Mouse (Mus musculus): ENCODE measurements around the gene Mindy3. TPM values are rescaled to one million over a fixed set of nuclear protein-coding genes. Genes with fewer than 3 reads are reported as not detected.

Mindy3 gene
- polyA plus RNA-seq, 1 experiment from 2014 or later = 21.7 TPM

DNA sequence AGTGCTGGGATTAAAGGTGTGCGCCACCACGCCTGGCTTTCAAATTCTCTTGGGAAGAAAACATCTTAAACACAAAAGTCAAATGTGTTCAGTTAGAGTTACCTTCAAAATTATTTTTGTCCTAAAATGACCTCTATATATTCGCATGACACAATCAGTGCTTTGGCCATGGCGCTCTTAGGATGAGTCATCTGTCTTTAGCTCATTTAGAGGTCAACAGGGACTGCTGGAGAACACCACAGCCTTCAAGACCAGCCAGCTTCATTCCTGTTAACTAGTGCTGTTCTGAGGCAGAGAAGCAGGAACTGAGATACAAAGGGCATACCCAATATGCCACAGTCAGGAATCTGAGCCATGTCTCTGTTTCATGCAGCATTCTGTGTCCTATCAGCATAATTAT is 47.9 kb downstream of the Mindy3 start:
- Histone ChIP-seq H3K27ac (peak overlapping the region; percentile 48), H3K4me2 (no peak overlapping the region), H3K4me1 (replicated peaks) (peaks cover 70% of the 10 kb centered on the region), H3K9ac (no peak overlapping the region), H3K36me3 (0 out of 2 replicates have a peak, but pooled peaks cover 10% of the 10 kb centered on the region), H3K4me3 (replicated peaks) (no peak overlapping the region), H3K27me3 (no peaks in the 10 kb centered on the region), H3K9me3 (replicated peaks) (no peaks in the 10 kb centered on the region)
- ATAC-seq (ENCODE audit: low read depth) (no peak), DNase-seq (no peak)
- 83% methylated on average over 4 of the region's 4 CpGs for WGBS (ENCODE audit: insufficient replicate concordance)

DNA sequence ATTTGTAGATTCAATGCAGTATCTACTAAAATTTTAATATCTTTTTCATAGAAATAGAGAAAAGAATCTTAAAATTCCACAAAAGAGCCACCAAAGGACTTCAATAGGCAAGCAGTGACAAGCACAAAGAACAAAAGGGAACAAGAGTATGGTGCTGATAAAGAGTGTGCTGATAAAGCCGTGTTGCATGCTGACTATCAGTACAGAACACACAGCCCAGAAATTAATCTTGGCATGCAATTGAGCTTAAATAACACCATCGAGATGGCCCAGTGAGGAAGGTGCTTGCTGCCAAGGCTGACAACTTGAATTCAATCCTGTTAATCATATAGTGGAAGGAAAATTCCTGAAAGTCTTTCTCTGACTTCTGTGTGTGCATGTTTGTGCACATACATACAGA is 50.8 kb downstream of the Mindy3 start:
- peak overlapping the region; percentile 47 for H3K27ac ChIP-seq
- H3K4me2 ChIP-seq = peak overlapping the region; percentile 41
- no peaks in the 10 kb centered on the region for H3K9me3 ChIP-seq (replicated peaks)
- H3K27me3 ChIP-seq = no peaks in the 10 kb centered on the region
- peaks cover 10% of the 10 kb centered on the region; the same call in 1 of the 2 replicates for H3K36me3 ChIP-seq
- H3K9ac ChIP-seq = no peak overlapping the region
- ATAC-seq (ENCODE audit: low read depth) (peak; percentile 82), DNase-seq (peak; percentile 70)
- peaks cover 53% of the 10 kb centered on the region for H3K4me1 ChIP-seq (replicated peaks)
- no peak overlapping the region for H3K4me3 ChIP-seq (replicated peaks)
- WGBS (ENCODE audit: insufficient replicate concordance) = 6% methylated on average over 2 of the region's 2 CpGs

DNA sequence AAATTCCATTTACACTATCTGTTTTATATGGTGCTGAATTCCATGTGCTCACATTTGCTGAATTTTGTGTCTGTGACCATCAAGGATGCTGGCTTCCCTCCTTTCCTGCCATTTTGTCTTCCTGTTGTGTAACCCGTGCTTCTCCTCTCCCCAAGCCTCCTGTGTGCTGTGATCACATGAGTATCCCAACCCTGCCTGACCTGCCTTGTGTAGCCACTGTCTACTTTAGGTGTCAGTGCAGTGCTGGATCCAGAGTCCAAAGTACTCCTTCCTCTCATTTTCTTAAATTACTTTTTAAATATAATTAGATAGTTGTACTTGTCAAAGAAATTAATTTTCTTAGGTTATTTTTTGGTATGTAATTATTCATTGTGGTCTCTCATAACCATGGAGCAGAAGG is 51.3 kb downstream of the Mindy3 start:
- H3K4me1 ChIP-seq (replicated peaks) = peaks cover 51% of the 10 kb centered on the region
- ATAC-seq (ENCODE audit: low read depth) (0 out of 2 replicates have a peak, but pooled peaks have one; percentile 28), DNase-seq (no peak)
- WGBS (ENCODE audit: insufficient replicate concordance) = 33% methylated on average over 1 of the region's 1 CpGs
- H3K9ac ChIP-seq = no peak overlapping the region
- H3K27me3 ChIP-seq = no peaks in the 10 kb centered on the region
- no peak overlapping the region for H3K4me3 ChIP-seq (replicated peaks)
- H3K36me3 ChIP-seq = peaks cover 12% of the 10 kb centered on the region; the same call in 1 of the 2 replicates
- H3K4me2 ChIP-seq = no peak overlapping the region
- H3K27ac ChIP-seq = peak overlapping the region; percentile 66; the same call in 1 of the 2 replicates
- no peaks in the 10 kb centered on the region for H3K9me3 ChIP-seq (replicated peaks)

DNA sequence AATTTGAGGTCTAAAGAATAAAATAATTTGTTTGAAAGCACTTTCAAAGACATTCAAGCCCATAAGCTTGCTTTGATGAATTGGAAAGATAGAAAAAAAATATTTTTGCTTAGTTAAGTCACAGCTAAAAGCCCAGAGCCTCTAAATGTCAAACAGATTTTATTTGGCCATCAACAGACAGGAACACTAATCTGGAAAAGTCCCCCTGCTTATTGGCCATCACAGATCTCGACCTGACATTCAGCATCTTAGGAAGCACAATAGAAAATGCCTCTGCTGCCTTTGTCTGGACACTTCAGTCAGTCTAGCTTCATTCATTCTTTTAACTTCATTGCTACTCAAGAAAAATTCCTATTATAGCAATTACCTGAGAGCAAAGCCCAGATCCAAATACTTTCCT is 58.0 kb downstream of the Mindy3 start:
- ATAC-seq (ENCODE audit: low read depth) (no peak), DNase-seq (no peak)
- H3K36me3 ChIP-seq = peaks cover 34% of the 10 kb centered on the region
- H3K9me3 ChIP-seq (replicated peaks) = no peaks in the 10 kb centered on the region
- no peak overlapping the region for H3K27ac ChIP-seq
- H3K9ac ChIP-seq = no peak overlapping the region
- no peaks in the 10 kb centered on the region for H3K27me3 ChIP-seq
- H3K4me3 ChIP-seq (replicated peaks) = no peak overlapping the region
- no peaks in the 10 kb centered on the region for H3K4me1 ChIP-seq (replicated peaks)
- no peak overlapping the region for H3K4me2 ChIP-seq
- 68% methylated on average over 1 of the region's 1 CpGs for WGBS (ENCODE audit: insufficient replicate concordance)

DNA sequence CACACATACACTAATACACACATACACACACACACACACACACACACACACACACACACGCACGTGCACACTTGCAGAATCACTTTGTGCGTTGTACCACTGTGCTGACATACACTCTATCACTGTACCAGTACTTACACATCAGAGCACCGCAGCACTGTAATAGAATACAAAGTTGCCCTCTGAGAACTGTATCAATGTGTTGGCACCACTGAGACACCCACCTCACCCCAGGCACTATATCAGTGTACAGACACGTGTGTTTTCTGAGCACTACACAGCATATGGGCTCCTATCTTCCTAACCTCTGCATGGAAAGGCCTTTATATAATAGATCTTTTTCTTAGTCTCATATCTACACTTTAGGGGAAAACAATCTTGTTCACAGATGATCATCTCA is 64.4 kb downstream of the Mindy3 start:
- 88% methylated on average over 5 of the region's 5 CpGs for WGBS (ENCODE audit: insufficient replicate concordance)
- ATAC-seq (ENCODE audit: low read depth) = peak; percentile 57; the same call in 1 of the 2 replicates
- H3K36me3 ChIP-seq = peaks cover 59% of the 10 kb centered on the region

DNA sequence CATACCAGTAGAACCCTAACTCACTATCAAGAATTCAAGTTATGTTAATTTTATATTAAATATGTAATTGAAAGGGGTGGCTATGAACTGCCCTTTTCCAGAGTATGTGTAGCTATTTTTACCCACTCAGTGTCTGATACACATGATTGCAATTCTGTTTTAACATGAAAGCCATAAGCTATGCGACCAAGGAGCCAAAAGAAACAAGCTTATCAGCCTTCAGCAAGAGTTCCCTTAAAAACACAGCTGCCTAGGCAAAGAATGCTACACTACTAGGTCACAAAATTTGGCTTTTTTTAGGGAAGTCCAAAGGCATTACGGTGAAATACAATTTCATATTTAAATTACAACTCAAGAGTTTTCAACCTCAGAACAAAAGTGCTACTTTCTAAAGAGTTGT is 70.4 kb downstream of the Mindy3 start:
- Histone ChIP-seq H3K27ac (no peak overlapping the region), H3K27me3 (no peaks in the 10 kb centered on the region), H3K4me3 (replicated peaks) (no peak overlapping the region), H3K9ac (no peak overlapping the region), H3K4me2 (no peak overlapping the region), H3K9me3 (replicated peaks) (no peaks in the 10 kb centered on the region), H3K36me3 (peaks cover 45% of the 10 kb centered on the region), H3K4me1 (replicated peaks) (no peaks in the 10 kb centered on the region)
- no peak for DNase-seq
- no peak for ATAC-seq (ENCODE audit: low read depth)
- 54% methylated on average over 2 of the region's 2 CpGs for WGBS (ENCODE audit: insufficient replicate concordance)

More for the DNA sequence above, 64.4 kb downstream of the Mindy3 start:
- Histone ChIP-seq H3K27me3 (no peaks in the 10 kb centered on the region), H3K4me2 (no peak overlapping the region), H3K9ac (no peak overlapping the region), H3K4me3 (replicated peaks) (no peak overlapping the region), H3K27ac (no peak overlapping the region), H3K4me1 (replicated peaks) (no peaks in the 10 kb centered on the region), H3K9me3 (replicated peaks) (no peaks in the 10 kb centered on the region)
- DNase-seq = no peak

DNA sequence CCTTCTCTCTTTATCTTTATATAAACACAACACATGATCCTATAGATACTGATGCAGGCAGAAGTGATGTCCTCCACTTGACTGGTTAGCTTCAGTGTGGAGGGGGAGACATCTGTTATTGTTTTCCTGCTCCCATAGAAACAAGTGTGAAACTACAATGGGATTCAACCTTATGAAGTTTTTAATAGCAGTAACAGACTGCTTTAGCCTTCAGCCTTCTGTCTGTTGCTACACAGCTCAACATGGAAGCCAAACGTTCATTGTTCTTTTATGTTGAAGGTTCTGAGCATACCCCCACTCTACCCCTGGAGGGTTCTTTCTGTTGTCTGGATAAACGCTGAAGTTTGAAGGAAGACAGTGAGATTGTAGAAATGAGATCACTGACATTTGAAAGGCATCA is 87.3 kb downstream of the Mindy3 start:
- H3K27me3 ChIP-seq = no peaks in the 10 kb centered on the region
- no peak overlapping the region for H3K9ac ChIP-seq
- ATAC-seq (ENCODE audit: low read depth) (no peak), DNase-seq (no peak)
- no peak overlapping the region for H3K27ac ChIP-seq
- H3K36me3 ChIP-seq = no peaks in the 10 kb centered on the region
- H3K9me3 ChIP-seq (replicated peaks) = no peaks in the 10 kb centered on the region
- 61% methylated on average over 2 of the region's 2 CpGs for WGBS (ENCODE audit: insufficient replicate concordance)
- H3K4me1 ChIP-seq (replicated peaks) = 0 out of 2 replicates have a peak, but pooled peaks cover 4% of the 10 kb centered on the region
- no peak overlapping the region for H3K4me3 ChIP-seq (replicated peaks)
- no peak overlapping the region for H3K4me2 ChIP-seq

DNA sequence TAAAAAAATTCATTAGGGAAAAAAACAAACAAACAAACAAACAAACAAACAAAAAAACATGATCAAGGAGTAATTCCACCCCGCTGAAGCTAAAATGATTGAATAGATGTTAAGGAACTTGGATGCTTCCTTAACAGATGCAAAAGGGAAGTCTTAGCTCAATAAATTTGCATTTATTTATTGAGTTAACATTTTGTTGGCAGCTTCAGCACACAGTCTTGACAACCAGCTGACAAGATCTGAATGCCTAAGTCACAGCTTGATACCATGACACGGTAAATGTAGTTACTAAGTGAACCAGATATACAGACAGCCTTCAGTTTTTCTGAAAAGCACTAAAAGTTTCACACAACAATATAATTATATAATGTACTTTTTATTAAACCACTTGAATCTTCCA is 89.7 kb downstream of the Mindy3 start:
- H3K27ac ChIP-seq = no peak overlapping the region
- H3K4me2 ChIP-seq = no peak overlapping the region
- no peaks in the 10 kb centered on the region for H3K27me3 ChIP-seq
- no peak overlapping the region for H3K4me3 ChIP-seq (replicated peaks)
- H3K4me1 ChIP-seq (replicated peaks) = 0 out of 2 replicates have a peak, but pooled peaks cover 5% of the 10 kb centered on the region
- ATAC-seq (ENCODE audit: low read depth) (no peak), DNase-seq (no peak)
- H3K36me3 ChIP-seq = no peaks in the 10 kb centered on the region
- H3K9ac ChIP-seq = no peak overlapping the region
- H3K9me3 ChIP-seq (replicated peaks) = no peaks in the 10 kb centered on the region
- 74% methylated on average over 2 of the region's 2 CpGs for WGBS (ENCODE audit: insufficient replicate concordance)

DNA sequence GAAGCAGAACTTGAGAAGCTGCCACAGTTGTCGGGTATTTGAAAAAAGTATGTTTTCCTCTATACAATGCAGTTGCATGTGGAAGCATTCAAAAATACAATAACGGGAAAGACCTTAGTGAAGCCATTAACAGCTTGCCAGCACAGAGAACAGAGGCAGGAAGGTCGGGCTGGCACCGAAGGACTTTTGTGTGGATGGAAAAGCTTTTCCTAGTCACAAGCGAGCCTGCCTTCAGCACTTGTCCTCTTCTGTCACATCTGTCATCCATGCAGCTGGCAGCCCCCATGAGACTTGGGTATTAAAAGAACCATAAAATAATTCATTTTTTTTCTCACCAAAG is 90.2 kb downstream of the Mindy3 start:
- Histone ChIP-seq H3K9me3 (replicated peaks) (no peaks in the 10 kb centered on the region), H3K27ac (no peak overlapping the region), H3K9ac (no peak overlapping the region), H3K4me2 (no peak overlapping the region), H3K27me3 (no peaks in the 10 kb centered on the region), H3K4me1 (replicated peaks) (0 out of 2 replicates have a peak, but pooled peaks cover 5% of the 10 kb centered on the region), H3K4me3 (replicated peaks) (no peak overlapping the region), H3K36me3 (no peaks in the 10 kb centered on the region)
- 48% methylated on average over 5 of the region's 5 CpGs for WGBS (ENCODE audit: insufficient replicate concordance)
- no peak for DNase-seq
- no peak for ATAC-seq (ENCODE audit: low read depth)

DNA sequence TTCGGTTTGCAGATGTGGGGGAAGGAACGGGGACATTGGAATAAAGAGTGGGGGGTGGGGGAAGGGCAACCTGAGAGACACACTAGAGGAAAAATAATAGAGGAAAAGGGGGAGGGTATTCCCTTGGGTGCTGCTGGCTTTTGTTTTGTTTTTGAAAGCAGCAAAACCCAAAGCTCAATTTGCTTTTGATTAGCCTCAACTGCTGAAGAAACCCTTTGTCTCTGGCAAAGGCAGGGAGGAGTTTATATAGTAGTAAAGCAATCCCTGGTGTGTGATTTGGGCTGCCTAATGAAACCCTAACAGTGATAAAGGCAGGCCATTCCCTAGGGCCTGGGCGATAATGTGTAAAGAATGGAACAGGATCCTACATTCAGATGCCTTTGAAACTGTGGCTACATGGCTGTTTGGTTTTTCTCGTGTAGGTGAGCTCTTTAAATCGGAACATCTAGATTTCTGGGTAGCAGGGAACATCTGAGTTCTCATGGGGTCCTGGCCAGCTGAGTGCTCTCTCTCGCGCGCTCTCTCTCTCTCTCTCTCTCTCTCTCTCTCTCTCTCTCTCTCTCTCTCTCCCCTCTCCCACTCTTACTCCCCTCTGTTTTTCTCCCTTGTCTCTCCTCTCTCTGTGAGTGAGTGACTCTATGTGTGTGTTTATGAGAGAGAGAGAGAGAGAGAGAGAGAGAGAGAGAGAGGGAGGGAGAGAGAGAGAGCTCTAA is 90.8 kb downstream of the Mindy3 start:
- Histone ChIP-seq H3K9me3 (replicated peaks) (no peaks in the 10 kb centered on the region), H3K4me3 (replicated peaks) (no peak overlapping the region), H3K27ac (no peak overlapping the region), H3K4me1 (replicated peaks) (0 out of 2 replicates have a peak, but pooled peaks cover 5% of the 10 kb centered on the region), H3K9ac (no peak overlapping the region), H3K27me3 (no peaks in the 10 kb centered on the region), H3K36me3 (no peaks in the 10 kb centered on the region), H3K4me2 (0 out of 2 replicates have a peak overlapping the region, but pooled peaks have one; percentile 62)
- ATAC-seq (ENCODE audit: low read depth) (no peak), DNase-seq (no peak)
- 57% methylated on average over 8 of the region's 8 CpGs for WGBS (ENCODE audit: insufficient replicate concordance)

DNA sequence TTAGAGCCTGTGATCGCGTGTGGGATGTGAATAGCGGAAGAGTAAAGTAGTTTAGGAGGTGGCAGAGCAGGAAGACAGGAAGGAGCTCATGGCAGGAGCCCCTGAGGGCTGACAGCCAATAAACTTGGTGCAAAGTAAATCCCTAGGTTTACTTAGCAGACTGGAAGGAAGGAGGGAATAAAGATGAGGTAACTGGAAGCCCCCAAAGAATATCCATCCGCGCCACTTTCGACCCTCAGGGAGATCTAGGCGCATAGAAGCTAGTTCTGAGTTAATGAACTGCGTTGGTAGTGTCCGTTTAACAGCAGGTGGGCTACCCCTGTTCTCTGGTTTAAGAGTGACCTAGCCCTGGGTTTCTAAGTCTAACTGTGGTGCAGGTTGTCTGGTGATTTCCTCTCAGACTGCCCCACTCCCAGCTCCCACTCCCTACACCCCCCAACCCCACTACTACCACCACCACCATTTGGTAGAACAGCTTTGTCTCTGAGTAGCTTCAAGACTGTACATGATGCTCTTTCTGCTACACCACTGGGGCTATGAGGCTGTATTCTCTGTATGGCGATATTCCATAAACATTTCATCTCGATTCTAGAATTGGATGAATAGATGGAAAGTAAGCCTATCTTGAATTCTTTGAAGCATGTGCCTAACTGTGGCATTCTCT is 91.4 kb downstream of the Mindy3 start:
- Histone ChIP-seq H3K9me3 (replicated peaks) (no peaks in the 10 kb centered on the region), H3K9ac (peak overlapping the region; percentile 36; the same call in 1 of the 2 replicates), H3K27ac (no peak overlapping the region), H3K4me2 (peak overlapping the region; percentile 62), H3K4me3 (replicated peaks) (peak overlapping the region; percentile 42), H3K27me3 (no peaks in the 10 kb centered on the region), H3K36me3 (no peaks in the 10 kb centered on the region), H3K4me1 (replicated peaks) (0 out of 2 replicates have a peak, but pooled peaks cover 5% of the 10 kb centered on the region)
- DNase-seq (no peak), ATAC-seq (ENCODE audit: low read depth) (peak; percentile 53; the same call in 1 of the 2 replicates)
- WGBS (ENCODE audit: insufficient replicate concordance) = 36% methylated on average over 11 of the region's 11 CpGs

All from liver, embryonic 13.5 days (tissue).